Mouse (Mus musculus) c-Kit-positive CD71-positive TER-119-positive erythroid progenitor cells, embryonic 14.5 days (primary cell): Measurements from ENCODE around the gene Slc9a6.

Source experiments
- DNase-seq: peaks from one replicate; pipeline ENCODE4 v3.0.0-alpha.2; 2013; ENCODE audit warnings: low spot score

The Slc9a6 gene

DNA sequence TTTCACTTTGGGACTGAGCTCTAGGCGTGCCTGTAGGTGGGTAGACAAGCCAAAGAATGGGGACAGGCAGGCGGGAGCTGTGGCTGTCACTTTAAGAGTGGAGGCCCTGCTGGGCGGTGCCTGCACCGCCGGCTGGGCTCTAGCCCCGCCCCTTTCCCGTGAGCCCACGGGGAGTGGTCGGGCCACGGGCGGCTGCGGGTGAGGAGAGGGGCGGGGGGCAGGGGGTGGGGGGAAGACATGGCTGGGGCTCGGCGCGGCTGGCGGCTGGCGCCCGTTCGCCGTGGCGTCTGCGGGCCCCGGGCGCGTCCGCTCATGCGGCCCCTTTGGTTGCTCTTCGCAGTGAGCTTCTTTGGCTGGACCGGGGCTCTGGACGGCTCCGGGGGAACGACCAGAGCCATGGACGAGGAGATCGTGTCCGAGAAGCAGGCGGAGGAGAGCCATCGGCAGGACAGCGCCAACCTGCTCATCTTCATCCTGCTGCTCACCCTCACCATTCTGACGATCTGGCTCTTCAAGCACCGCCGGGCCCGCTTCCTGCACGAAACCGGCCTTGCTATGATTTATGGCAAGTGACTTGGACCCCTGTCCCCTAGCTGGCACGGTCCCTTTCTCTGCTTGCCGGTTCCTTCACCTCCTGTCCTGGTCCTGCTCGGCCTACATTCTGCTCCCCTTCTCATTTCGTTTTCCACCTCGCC is at the start of gene Slc9a6:
Gene Slc9a6, plus strand, starts transcription at position 135 of the 695 bp plus-strand sequence.
- peak; percentile 65 for DNase-seq

- peak; percentile 16 for DNase-seq
Observed at GRCm38 (mm10) chrX:56572465-56572864, 37.1 kb upstream of the Slc9a6 start.

GRCm38 (mm10) chrX:56578200-56578599 is 31.4 kb upstream of the Slc9a6 start:
- DNase-seq: no peak

DNA sequence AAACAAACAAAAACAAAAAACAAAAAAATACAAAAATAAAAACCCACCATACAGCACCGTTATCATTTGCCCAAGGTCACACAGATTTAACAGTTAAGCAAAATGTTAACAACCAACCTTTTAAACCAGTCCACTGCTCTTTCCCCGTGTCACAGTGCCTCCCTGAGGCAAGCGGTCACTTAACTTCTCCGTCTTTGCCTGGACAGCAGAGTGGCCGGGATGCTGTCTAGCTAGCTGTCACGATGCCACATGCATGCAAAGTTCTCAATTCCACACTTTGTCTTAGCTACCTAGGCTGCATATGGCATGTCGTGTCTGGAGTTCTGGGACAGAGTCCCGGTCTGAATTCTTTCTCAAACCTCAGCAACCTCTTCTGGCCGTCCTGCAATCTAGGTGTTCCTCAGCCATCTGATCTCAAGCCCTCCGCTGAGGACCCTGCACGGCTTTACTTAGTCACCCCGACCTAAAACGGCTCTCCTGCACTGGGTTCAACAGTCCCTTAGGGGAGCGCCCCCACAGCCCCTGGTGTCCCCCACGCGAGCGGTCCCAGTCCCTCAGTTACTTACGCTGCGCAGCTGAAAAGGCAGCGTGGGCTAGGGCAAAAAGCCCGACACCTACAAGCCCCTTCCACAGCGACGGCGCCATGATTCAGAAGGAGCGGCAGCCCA is 12.2 kb upstream of the Slc9a6 start:
- DNase-seq: no peak

- peak; percentile 86 for DNase-seq
Observed at GRCm38 (mm10) chrX:56597887-56598640, 11.5 kb upstream of the Slc9a6 start, which contains the start of gene Mmgt1. Gene Mmgt1 (minus strand): TSS chrX:56598069.

DNA sequence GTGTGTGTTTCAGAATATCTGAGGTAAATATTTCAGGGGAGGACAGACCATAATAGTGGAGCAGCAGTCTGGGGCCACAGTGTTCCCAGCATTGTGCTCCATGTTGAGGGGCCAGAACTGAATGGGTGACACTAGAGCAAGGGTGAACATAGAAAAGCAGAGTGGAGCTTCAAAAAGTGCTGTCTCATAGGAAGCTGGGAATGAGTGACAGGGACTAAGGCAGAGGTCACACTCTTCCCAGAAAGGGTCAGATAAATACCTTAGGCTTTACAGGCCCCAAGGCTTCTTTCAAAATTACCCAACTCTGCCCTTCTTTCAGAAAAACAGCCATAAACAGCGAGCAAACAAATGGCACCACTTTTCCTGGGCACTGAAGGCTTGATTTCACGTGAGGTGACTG is 3.0 kb upstream of the Slc9a6 start:
- DNase-seq: no peak

DNA sequence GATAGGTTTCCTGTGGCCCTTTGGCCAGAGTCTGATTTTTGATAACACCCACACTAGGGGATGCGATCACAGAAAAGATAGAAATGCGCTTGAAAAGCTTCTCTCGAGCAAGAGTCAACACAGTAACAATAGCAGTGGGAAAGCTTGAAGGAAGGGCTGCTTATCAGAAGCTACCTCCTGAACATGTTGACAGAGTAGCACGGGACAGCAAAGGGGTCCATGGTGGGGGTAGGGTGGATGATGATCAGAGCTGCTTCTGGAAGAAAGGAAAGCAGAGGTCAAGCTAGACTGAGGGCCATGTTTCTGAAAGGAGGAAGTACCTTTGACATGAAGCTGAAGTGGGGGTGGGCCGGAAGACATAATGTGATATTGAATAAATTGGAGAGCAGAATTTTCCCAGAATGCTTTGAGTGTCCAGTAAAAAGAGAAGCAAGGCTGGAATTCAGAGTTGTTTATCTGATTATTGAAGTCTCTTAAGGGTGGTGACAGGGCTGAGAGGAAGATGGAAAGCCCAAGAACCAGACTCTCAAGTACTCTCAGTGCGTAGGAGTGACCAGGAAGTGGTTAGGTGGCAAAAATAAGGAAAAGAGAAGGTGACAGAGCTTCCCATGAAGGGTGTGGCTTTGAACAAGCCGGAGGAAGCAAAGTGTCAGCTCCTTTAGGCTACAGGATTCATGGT is 2.4 kb upstream of the Slc9a6 start:
- DNase-seq: no peak

- DNase-seq: no peak
Observed at GRCm38 (mm10) chrX:56609285-56609622, 303 bp upstream of the Slc9a6 start.

DNA sequence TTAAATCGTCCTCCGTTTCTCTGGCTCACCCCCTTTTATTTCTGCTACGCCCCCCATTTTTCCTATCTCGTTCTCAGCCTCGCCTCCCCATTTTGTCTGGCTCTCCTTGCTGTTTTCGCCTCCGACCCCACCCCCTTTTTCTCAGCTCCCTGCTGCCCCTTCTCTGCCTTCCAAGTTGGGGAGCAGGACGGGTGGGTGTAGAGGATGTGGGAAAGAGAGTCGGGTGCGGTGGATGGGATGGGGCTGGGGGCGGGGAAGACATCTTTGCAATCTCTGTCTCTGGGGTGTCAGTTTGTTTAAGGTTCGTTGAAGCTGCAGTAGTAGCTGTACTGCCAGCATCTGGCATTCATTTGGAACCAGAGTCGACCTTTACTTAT is 749 bp downstream of the Slc9a6 start:
- no peak for DNase-seq

GRCm38 (mm10) chrX:56615236-56615635 is 5.7 kb downstream of the Slc9a6 start:
- DNase-seq: no peak

GRCm38 (mm10) chrX:56636185-56636584 is 26.6 kb downstream of the Slc9a6 start:
- DNase-seq: no peak

- no peak for DNase-seq
Observed at GRCm38 (mm10) chrX:56640066-56640465, 30.5 kb downstream of the Slc9a6 start.

- DNase-seq: peak; percentile 16
Observed at GRCm38 (mm10) chrX:56649549-56650354, 40.2 kb downstream of the Slc9a6 start.

GRCm38 (mm10) chrX:56650355-56650652 is 40.7 kb downstream of the Slc9a6 start:
- no peak for DNase-seq

- no peak for DNase-seq
Observed at GRCm38 (mm10) chrX:56650885-56651284, 41.3 kb downstream of the Slc9a6 start.

GRCm38 (mm10) chrX:56651738-56652137 is 42.2 kb downstream of the Slc9a6 start:
- DNase-seq: no peak

DNA sequence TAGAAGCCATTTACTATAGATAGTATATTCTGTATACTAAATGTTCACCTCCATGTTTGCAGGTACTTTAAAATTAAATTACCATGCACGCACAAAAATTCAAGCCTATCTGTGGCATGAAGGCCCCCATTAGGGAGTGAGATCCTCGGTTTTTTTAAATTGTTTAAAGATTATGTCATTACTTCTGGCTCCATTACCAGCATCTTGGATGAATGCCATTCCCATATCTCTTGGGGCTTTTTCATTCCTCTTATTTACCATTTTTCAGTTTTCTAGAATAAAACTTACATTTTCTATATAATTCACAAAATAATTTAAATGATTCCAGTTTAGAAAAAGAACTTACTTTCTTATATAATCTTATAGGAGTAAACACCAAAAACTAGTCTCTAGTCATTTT is 46.1 kb downstream of the Slc9a6 start:
- DNase-seq: no peak

DNA sequence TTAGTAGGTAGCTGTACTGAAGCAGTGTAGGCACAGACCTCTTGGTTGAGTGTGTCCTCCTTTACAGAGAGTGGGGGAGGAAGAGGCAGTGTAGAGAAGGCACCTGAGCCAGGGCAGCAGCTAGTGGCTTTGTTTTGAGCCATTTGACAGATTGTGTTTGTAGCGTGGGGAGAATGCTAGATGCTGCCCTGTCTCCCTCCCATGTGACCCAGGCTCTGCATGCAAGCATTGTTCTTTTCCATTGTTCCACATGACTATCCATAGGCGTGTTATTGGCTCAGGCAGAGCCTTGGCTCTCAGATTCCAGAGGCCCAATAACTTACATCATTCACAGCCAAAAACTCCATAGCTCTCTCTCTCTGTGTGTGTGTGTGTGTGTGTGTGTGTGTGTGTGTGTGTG is 49.7 kb downstream of the Slc9a6 start:
- no peak for DNase-seq

DNA sequence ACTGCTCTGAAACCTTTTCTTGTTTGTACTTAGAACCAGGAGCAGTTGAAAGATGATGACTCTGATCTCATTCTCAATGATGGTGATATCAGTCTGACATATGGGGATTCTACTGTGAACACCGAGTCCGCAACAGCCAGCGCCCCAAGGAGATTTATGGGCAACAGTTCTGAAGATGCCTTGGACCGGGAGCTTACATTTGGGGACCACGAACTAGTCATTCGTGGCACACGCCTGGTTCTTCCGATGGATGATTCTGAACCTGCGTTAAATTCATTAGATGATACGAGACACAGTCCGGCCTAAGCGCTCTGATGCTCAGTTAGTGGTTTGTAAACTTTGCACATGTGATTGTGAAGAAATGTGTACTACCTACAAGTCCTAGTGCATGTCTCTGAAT is 51.6 kb downstream of the Slc9a6 start:
- no peak for DNase-seq

DNA sequence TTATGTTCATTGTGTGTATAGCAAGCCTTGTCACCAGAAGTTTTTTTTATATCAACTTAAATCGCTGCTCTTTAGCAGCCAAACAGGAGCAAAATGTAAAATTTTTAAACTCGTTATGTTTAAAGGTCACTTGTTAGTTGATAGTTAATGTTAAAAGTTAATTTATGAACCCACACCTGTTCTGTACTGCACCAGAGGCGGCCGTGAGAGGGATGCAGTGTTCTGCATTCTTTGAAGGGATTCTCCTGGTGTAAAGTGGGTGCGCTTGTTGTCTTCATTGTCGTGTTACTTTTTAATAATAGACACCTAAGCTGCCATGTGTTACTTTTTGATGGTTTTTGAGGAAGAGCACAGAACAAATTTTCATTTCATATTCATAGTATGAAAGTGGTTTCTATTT is 52.8 kb downstream of the Slc9a6 start:
- DNase-seq: no peak

- no peak for DNase-seq
Observed at GRCm38 (mm10) chrX:56663377-56663776, 53.8 kb downstream of the Slc9a6 start.
